ENCODE assay signal across 23 mouse cellular contexts in the genomic region with DNA sequence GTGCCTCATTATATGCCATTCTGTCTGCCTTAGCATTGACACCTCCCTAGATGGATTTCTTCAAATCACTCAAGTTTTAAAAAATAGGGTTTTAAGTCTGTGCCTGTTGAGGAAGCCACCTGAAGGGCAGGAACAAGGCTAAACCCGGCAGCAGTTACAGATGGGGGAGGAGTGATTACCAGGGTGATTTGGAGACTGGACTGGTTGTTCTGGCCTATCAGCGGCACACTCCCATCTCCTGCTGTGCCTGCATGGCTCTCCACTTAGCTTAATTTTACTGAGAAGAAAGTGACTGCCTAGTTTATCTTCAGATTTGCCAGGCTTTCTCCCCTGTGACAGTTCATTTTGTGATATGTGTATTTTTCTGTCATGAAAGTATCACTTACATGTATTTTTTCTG. TPM values are rescaled to one million over a fixed set of nuclear protein-coding genes. Genes with fewer than 3 reads are reported as not detected.
DNase-seq lines count a peak whose midpoint lies in the region; ATAC-seq and TF ChIP-seq lines count a peak whose summit lies in the region.
"Had no signal": no experiment of that assay in that cellular context is flagged by ENCODE, and none has a peak within 500 bp of the region (broad histone marks: within the 10 kb centered on the region; RNA-seq: fewer than 3 reads in every experiment).

No protein-coding gene starts in this region.

- H3K9me3 ChIP-seq in liver, embryonic 14.5 days (ENCODE audit: control insufficient read depth, low read length), result no peaks in the 10 kb centered on the region
- no peaks in the 10 kb centered on the region for H3K9me3 ChIP-seq in MEL (replicated peaks; ENCODE audit: insufficient read depth, low read length)
- H3K9me3 ChIP-seq in kidney, embryonic 16.5 days (ENCODE audit: low read length), result peaks cover 7% of the 10 kb centered on the region

- H3K4me1 ChIP-seq in liver, embryonic 14.5 days (replicated peaks; ENCODE audit: control insufficient read depth in 2 of 2, insufficient read depth in 2 of 2, low read length in 1 of 2), result peaks cover 15 to 16% of the 10 kb centered on the region in 2 experiments
- H3K4me1 ChIP-seq in MEL (ENCODE audit: control insufficient read depth in 1 of 2, insufficient read depth in 2 of 2, low read length in 2 of 2), result peaks cover 11 to 13% of the 10 kb centered on the region in 2 experiments
- H3K4me1 ChIP-seq in kidney, embryonic 16.5 days (ENCODE audit: insufficient read depth, low read length), result peaks cover 11% of the 10 kb centered on the region

- no peak for TF ChIP-seq CTCF in liver, embryonic 14.5 days (IDR thresholded peaks at IDR 0.05; ENCODE audit: low read depth)
- no peak for TF ChIP-seq CTCF in MEL (IDR thresholded peaks at IDR 0.05 in 2 of 3, conservative IDR thresholded peaks at IDR 0.05 in 1 of 3; ENCODE audit: control insufficient read depth in 1 of 3, insufficient read depth in 1 of 3, low read depth in 2 of 3, low read length in 3 of 3, poor library complexity in 1 of 3, severe bottlenecking in 1 of 3)

- no peak for DNase-seq in liver, embryonic 14.5 days (ENCODE audit: low read depth in 3 of 3, low spot score in 3 of 3)
- DNase-seq in liver (no peak), MEL (ENCODE audit: low read depth, low spot score) (peak; percentile 53)
- no peak for DNase-seq in kidney, postnatal 10 days
- DNase-seq: adrenal gland, adult 8-10 months; adrenal gland, postnatal 14 days; adrenal gland, postnatal 36 days; cerebellum, adult 11-12 months; cerebellum, adult 2 months; cerebellum, adult 9-10 months; cerebellum, postnatal 10 days; cerebellum, postnatal 25 days had no signal

- no peak for TF ChIP-seq EP300 in liver, embryonic 14.5 days (IDR thresholded peaks at IDR 0.05; ENCODE audit: low read depth)
- peak in 1 of 2 experiments; percentile 25; a peak in 2 of 4 replicates for TF ChIP-seq EP300 in MEL (IDR thresholded peaks at IDR 0.05; ENCODE audit: low read depth in 1 of 2, low read length in 2 of 2)

- no peak for TF ChIP-seq RAD21 in MEL (IDR thresholded peaks at IDR 0.05; ENCODE audit: low read depth, low read length)

- H3K27ac ChIP-seq in liver, embryonic 14.5 days, result no peak overlapping the region
- no peak overlapping the region for H3K27ac ChIP-seq in MEL (ENCODE audit: control insufficient read depth, low read depth, low read length)
- H3K27ac ChIP-seq in kidney, embryonic 16.5 days (ENCODE audit: low read length), result no peak overlapping the region
- H3K27ac ChIP-seq: embryonic facial prominence, embryonic 10.5 days; embryonic facial prominence, embryonic 12.5 days; forebrain, embryonic 10.5 days; forebrain, embryonic 12.5 days had no signal

- ATAC-seq in liver, embryonic 14.5 days (ENCODE audit: insufficient read depth), result 0 out of 2 replicates have a peak, but pooled peaks have one; percentile 33
- ATAC-seq in erythroid progenitor cell, adult 5-6 weeks (replicated peaks; ENCODE audit: low FRiP score, poor library complexity, severe bottlenecking), result 0 out of 2 replicates have a peak, but pooled peaks have one; percentile 39
- peak; percentile 59 for ATAC-seq in megakaryocyte-erythroid progenitor cell, adult 5-6 weeks (replicated peaks; ENCODE audit: low FRiP score, low TSS enrichment, poor library complexity, severe bottlenecking)
- ATAC-seq in kidney, embryonic 16.5 days (ENCODE audit: low FRiP score, low TSS enrichment), result no peak
- ATAC-seq: activated CD4-positive, CD25-positive, alpha-beta regulatory T cell, adult 4 months; forebrain, embryonic 14.5 days; forebrain, embryonic 16.5 days; Patski had no signal

- no peak overlapping the region for H3K4me3 ChIP-seq in liver, embryonic 14.5 days (ENCODE audit: insufficient read depth in 1 of 2, low read depth in 2 of 2, low read length in 2 of 2)
- H3K4me3 ChIP-seq in MEL (ENCODE audit: control insufficient read depth in 1 of 2, insufficient read depth in 1 of 2, low read depth in 2 of 2, low read length in 2 of 2), result no peak overlapping the region
- no peak overlapping the region for H3K4me3 ChIP-seq in kidney, embryonic 16.5 days (ENCODE audit: low read length)
- H3K4me3 ChIP-seq: embryonic facial prominence, embryonic 10.5 days; embryonic facial prominence, embryonic 12.5 days; forebrain, embryonic 10.5 days; forebrain, embryonic 12.5 days had no signal

- no peak for TF ChIP-seq POLR2A in MEL (IDR thresholded peaks at IDR 0.05; ENCODE audit: control insufficient read depth in 1 of 2, insufficient read depth in 1 of 2, low read depth in 1 of 2, low read length in 2 of 2, poor library complexity in 1 of 2)

- H3K27me3 ChIP-seq in liver, embryonic 14.5 days (ENCODE audit: control insufficient read depth, insufficient read depth, low read length), result no peaks in the 10 kb centered on the region
- H3K27me3 ChIP-seq in MEL (ENCODE audit: control insufficient read depth in 1 of 2, insufficient read depth in 2 of 2, low read length in 2 of 2), result no peaks in the 10 kb centered on the region
- no peaks in the 10 kb centered on the region for H3K27me3 ChIP-seq in kidney, embryonic 16.5 days (ENCODE audit: insufficient read depth, low read length)
- H3K27me3 ChIP-seq: embryonic facial prominence, embryonic 12.5 days; Patski had no signal

- no peak overlapping the region for H3K9ac ChIP-seq in liver, embryonic 14.5 days (replicated peaks)
- H3K9ac ChIP-seq in MEL (ENCODE audit: control insufficient read depth, low read depth, low read length, poor library complexity, severe bottlenecking), result no peak overlapping the region
- H3K9ac ChIP-seq in kidney, embryonic 16.5 days (replicated peaks; ENCODE audit: low read length), result no peak overlapping the region
- H3K9ac ChIP-seq: embryonic facial prominence, embryonic 12.5 days; forebrain, embryonic 12.5 days had no signal

- H3K36me3 ChIP-seq in liver, embryonic 14.5 days (replicated peaks; ENCODE audit: control insufficient read depth, insufficient read depth, low read depth), result no peaks in the 10 kb centered on the region
- peaks cover 0 to 6% of the 10 kb centered on the region in 2 experiments; a peak in 2 of 4 replicates for H3K36me3 ChIP-seq in MEL (ENCODE audit: control insufficient read depth in 1 of 2, insufficient read depth in 2 of 2, low read length in 2 of 2)
- H3K36me3 ChIP-seq in kidney, embryonic 16.5 days (ENCODE audit: insufficient read depth, low read length), result no peaks in the 10 kb centered on the region
- H3K36me3 ChIP-seq: embryonic facial prominence, embryonic 12.5 days; forebrain, embryonic 10.5 days; forebrain, embryonic 12.5 days had no signal

- WGBS in liver, embryonic 14.5 days (ENCODE audit: insufficient replicate concordance), result 35% methylated on average over 2 of the region's 2 CpGs
- 44% methylated on average over 2 of the region's 2 CpGs for WGBS in kidney, embryonic 16.5 days

- H3K79me2 ChIP-seq in MEL (ENCODE audit: control insufficient read depth, insufficient read depth, low read length, poor library complexity), result no peaks in the 10 kb centered on the region

- no peak overlapping the region for H3K4me2 ChIP-seq in liver, embryonic 14.5 days (ENCODE audit: low read depth)
- H3K4me2 ChIP-seq in kidney, embryonic 16.5 days (replicated peaks; ENCODE audit: low read depth, low read length), result no peak overlapping the region
- H3K4me2 ChIP-seq: embryonic facial prominence, embryonic 12.5 days; forebrain, embryonic 12.5 days had no signal

TF ChIP-seq in MEL, 35 proteins besides CTCF, POLR2A, EP300 and RAD21:
- no peak for TF ChIP-seq USF1 (IDR thresholded peaks at IDR 0.05; ENCODE audit: low read depth, low read length)
- no peak for TF ChIP-seq TCF12 (IDR thresholded peaks at IDR 0.05; ENCODE audit: low read depth, low read length)
- no peak for TF ChIP-seq MXI1 (IDR thresholded peaks at IDR 0.05; ENCODE audit: low read depth, low read length)
- no peak for TF ChIP-seq GABPA (IDR thresholded peaks at IDR 0.05; ENCODE audit: low read depth, low read length)
- 0 out of 2 replicates have a peak, but pooled peaks have one; percentile 12 for TF ChIP-seq GATA1 (IDR thresholded peaks at IDR 0.05; ENCODE audit: low read depth, low read length)
- no peak for TF ChIP-seq BHLHE40 (IDR thresholded peaks at IDR 0.05; ENCODE audit: borderline replicate concordance, low read depth, low read length)
- TF ChIP-seq TBP (IDR thresholded peaks at IDR 0.05; ENCODE audit: low read depth, low read length), result no peak
TF ChIP-seq in MEL: peak in this region for 1.

RNA-seq across cellular contexts. Expression of gene Lrrc20, which starts 43.9 kb away (rescaled TPM):
- 6.2 and 6.4 TPM in 2 replicates for polyA plus RNA-seq in liver, embryonic 14.5 days (2012; rRNA removed)
- 6.1 and 7.7 TPM in 2 replicates for polyA plus RNA-seq in liver, embryonic 14.5 days (2014; fragmentation: Nextera tagmentation; extraction: Ambion mirVana)
- total RNA-seq in MEL (2012; rRNA removed), result 7.3 and 7.6 TPM in 2 replicates
- 10 to 100 TPM in 1 of 2 experiments, not detected in 1; 14.7 TPM for polyA plus RNA-seq in MEL (2012; ENCODE audit: insufficient read depth in 1 of 2, insufficient read length in 2 of 2, low read depth in 1 of 2, low replicate concordance in 2 of 2, missing spikeins in 1 of 2)
- 2.2 and 5.4 TPM in 2 replicates for total RNA-seq in erythroid progenitor cell, adult 5-6 weeks (2015; ENCODE audit: low replicate concordance)
- 2.5 and 2.6 TPM in 2 replicates for total RNA-seq in erythroid progenitor cell, adult 5-6 weeks (2017; ENCODE audit: low replicate concordance)
- 14.3 and 19.5 TPM in 2 replicates for total RNA-seq in megakaryocyte-erythroid progenitor cell, adult 5-6 weeks (2014; fragmentation: Nextera tagmentation)
- total RNA-seq in megakaryocyte-erythroid progenitor cell, adult 5-6 weeks (2017), result 8.0 and 10.9 TPM in 2 replicates
- polyA plus RNA-seq in kidney, embryonic 16.5 days (2015; fragmentation: Nextera tagmentation; extraction: Ambion mirVana), result 8.4 and 10.5 TPM in 2 replicates
